ENCODE assay signal across 7 mouse cellular contexts in the genomic region with DNA sequence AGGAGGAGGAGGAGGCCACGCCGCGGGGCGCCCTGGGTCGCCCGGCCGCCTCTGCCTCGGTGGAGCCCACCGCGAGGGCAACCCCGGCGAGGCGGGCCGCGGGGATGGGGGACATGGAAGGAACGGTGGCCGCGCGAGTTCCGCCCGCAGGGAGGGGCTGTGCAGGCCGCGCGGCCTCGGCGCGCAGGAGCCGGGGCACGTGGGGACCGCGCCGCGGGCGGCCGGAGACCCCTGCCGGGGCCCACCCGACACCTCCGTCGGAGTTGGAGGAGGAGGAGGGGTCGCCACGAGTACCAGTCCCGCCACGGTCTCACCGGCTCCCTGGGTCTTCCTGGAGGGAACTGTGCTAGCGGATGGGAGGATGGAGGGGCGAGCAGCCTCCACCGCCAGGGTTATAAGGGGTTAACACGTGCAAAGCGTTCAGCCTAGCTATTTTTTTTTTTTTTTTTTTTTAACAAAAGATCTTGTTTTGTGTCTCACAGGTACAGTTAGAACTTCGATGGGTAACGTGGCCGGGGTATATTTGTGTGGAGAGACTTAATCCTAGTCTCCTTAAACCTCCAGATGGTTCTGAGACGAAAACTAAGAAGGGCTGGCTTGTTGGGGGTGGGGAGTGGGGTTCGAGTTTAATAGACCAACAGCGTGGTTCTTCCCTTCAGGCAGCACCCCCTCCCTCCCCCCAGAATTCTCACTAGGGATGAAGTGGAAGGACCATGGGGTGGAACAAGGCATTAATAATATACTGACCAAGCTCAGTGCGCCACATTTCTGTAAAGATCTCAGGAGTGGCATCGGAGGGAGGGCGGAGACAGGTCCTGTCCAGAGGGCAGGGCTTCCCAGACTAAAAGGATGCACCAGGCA. TPM values are rescaled to one million over a fixed set of nuclear protein-coding genes. Genes with fewer than 3 reads are reported as not detected.
DNase-seq lines count a peak whose midpoint lies in the region.

No protein-coding gene starts in this region.

- under 1% methylated on average over 55 of the region's 58 CpGs for WGBS in forebrain, embryonic 10.5 days

- peak overlapping the region; percentile 97 for H3K4me3 ChIP-seq in forebrain, embryonic 10.5 days

- H3K27ac ChIP-seq in forebrain, embryonic 10.5 days, result peak overlapping the region; percentile 100

- no peaks in the 10 kb centered on the region for H3K27me3 ChIP-seq in forebrain, embryonic 10.5 days (ENCODE audit: poor library complexity, severe bottlenecking)

- H3K9me3 ChIP-seq in forebrain, embryonic 10.5 days, result no peaks in the 10 kb centered on the region

- DNase-seq in MN1 (ENCODE audit: low spot score), result peak; percentile 76
- DNase-seq in c-Kit-negative CD71-positive TER-119-positive erythroid progenitor cells, embryonic 14.5 days (ENCODE audit: low read depth, low spot score), result peak; percentile 24
- DNase-seq in forebrain, embryonic 10.5 days (ENCODE audit: extremely low spot score, low spot score), result peak; percentile 72
- DNase-seq in heart, postnatal 4 days, result peak; percentile 10
- peak; percentile 21 to 25 for DNase-seq in layer of hippocampus, adult 8-10 months (ENCODE audit: low spot score in 2 of 2)
- DNase-seq in lung, postnatal 36 days, result peak; percentile 18
- peak; percentile 20 for DNase-seq in retina, postnatal 7 days (ENCODE audit: low read depth, low spot score)

- peaks cover 56% of the 10 kb centered on the region for H3K4me1 ChIP-seq in forebrain, embryonic 10.5 days

- peaks cover 43% of the 10 kb centered on the region for H3K36me3 ChIP-seq in forebrain, embryonic 10.5 days (replicated peaks)

RNA-seq across cellular contexts. Expression of gene Nap1l1, which starts 0.7 kb away (rescaled TPM):
- 418 and 443 TPM in 2 replicates for polyA plus RNA-seq in forebrain, embryonic 10.5 days (2016; fragmentation: Nextera tagmentation; extraction: Ambion mirVana)
- 100 to 1,000 TPM; 119 to 120 TPM for total RNA-seq in heart, postnatal 4 days (2021)
- total RNA-seq in layer of hippocampus, adult 8-10 months (2022), result 100 to 1,000 TPM; 154 to 164 (median 156) TPM

RNA-seq across cellular contexts. Expression of gene Phlda1, which starts 32.3 kb away (rescaled TPM):
- 12.7 and 15.0 TPM in 2 replicates for polyA plus RNA-seq in forebrain, embryonic 10.5 days (2016; fragmentation: Nextera tagmentation; extraction: Ambion mirVana)
- total RNA-seq in heart, postnatal 4 days (2021), result 10 to 100 TPM; 33.7 to 35.1 TPM
- 10 to 100 TPM; 18.7 to 22.0 (median 20.2) TPM for total RNA-seq in layer of hippocampus, adult 8-10 months (2022)

Comparison
In these comparisons a context has a peak if more than half of its experiments do, and no peak if none do; other contexts are left out.
1. Peak in every context shown above with its lines: DNase-seq, H3K4me3 ChIP-seq and H3K27ac ChIP-seq.
2. DNase-seq: peak in every context shown above with its lines; median percentile 76 in MN1; 72 in forebrain, embryonic 10.5 days; 24 in c-Kit-negative CD71-positive TER-119-positive erythroid progenitor cells, embryonic 14.5 days; 23 in layer of hippocampus, adult 8-10 months; 20 in retina, postnatal 7 days; 18 in lung, postnatal 36 days; 10 in heart, postnatal 4 days.